Comparison of ENCODE assay signal across 13 mouse cellular contexts in genomic region chr4:45685031-45685430, GRCm38 (mm10).
"Had no signal": no experiment of that assay in that cellular context is flagged by ENCODE, and none has a peak within 500 bp of the region (broad histone marks: within the 10 kb centered on the region; RNA-seq: fewer than 3 reads in every experiment).

No protein-coding gene starts in this region.

- DNase-seq: liver, postnatal 0 days; lung, adult 2 months; lung, postnatal 14 days; lung, postnatal 36 days; midbrain, embryonic 14.5 days; retina, postnatal 1 day; right cerebral cortex, adult 18-20 months; right cerebral cortex, postnatal 25 days; thymus, adult 2 months; thymus, postnatal 25 days; thymus, postnatal 4 days had no signal

- ATAC-seq: liver, postnatal 0 days; lung, postnatal 0 days; midbrain, embryonic 16.5 days had no signal
